Mouse (Mus musculus) inflammation-experienced regulatory T-cells (primary cell): ENCODE measurements around the gene Dnajc21. TPM values are rescaled to one million over a fixed set of nuclear protein-coding genes. Genes with fewer than 3 reads are reported as not detected.

Source experiments
- polyA plus RNA-seq, 2 experiments: library from polyadenylated mRNA; unstranded; fragments of 100-300 nt; shearing (Covaris generic); gene quantifications; one replicate each; pipeline ENCODE4 v1.2.1; 2017

Dnajc21 gene
- polyA plus RNA-seq, result 10 to 100 TPM; 25.5 to 48.7 TPM

GRCm38 (mm10) chr15:10470151-10470831 lies at the start of gene Dnajc21:
Dnajc21 (minus strand) TSS chr15:10470516.

GRCm38 (mm10) chr15:10485484-10486364 lies 15.4 kb upstream of the Dnajc21 start, which contains the start of the genes Brix1 and Rad1:
Brix1 (minus strand) TSS chr15:10485947.
Rad1 (plus strand) TSS chr15:10486018.

Other genes starting within 250 kb of the Dnajc21 start
- gene Gm21973, start 145.1 kb downstream of the Dnajc21 start, polyA plus RNA-seq, result not detected
- under 1 TPM; 0.16 to 0.66 TPM for gene Agxt2, start 112.0 kb downstream of the Dnajc21 start, polyA plus RNA-seq
- 100 to 1,000 TPM; 101 to 103 TPM for gene Brix1, start 15.4 kb upstream of the Dnajc21 start, polyA plus RNA-seq
- 10 to 100 TPM; 42.5 to 46.7 TPM for gene Rad1, start 15.5 kb upstream of the Dnajc21 start, polyA plus RNA-seq
- gene Ttc23l, start 88.2 kb upstream of the Dnajc21 start, polyA plus RNA-seq, result under 1 TPM in 1 of 2 experiments, not detected in 1; 0.26 TPM
- 1 to 10 TPM; 3.9 to 5.7 TPM for gene Rai14, start 244.1 kb upstream of the Dnajc21 start, polyA plus RNA-seq